Mouse (Mus musculus) brain, embryonic 14.5 days (tissue): ENCODE measurements around the gene Anp32e. TPM values are rescaled to one million over a fixed set of nuclear protein-coding genes. Genes with fewer than 3 reads are reported as not detected.
"Not testable (repeated sequence)": the region's sequence is repeated elsewhere in the genome, so short reads cannot be mapped to it uniquely, and the experiment has no call there.

Experiments
- DNase-seq: peaks from one replicate; pipeline ENCODE4 v3.0.0-alpha.2; 2011; ENCODE audit warnings: low read depth
- CTCF ChIP-seq: fragments of 200-500 bp; IDR thresholded peaks from 2 replicates; pipeline ENCODE4 v1.5.1; 2012; ENCODE audit warnings: inconsistent platforms, mild to moderate bottlenecking, moderate library complexity, borderline replicate concordance; ENCODE audit not compliant: insufficient read depth, insufficient read length; ENCODE audit errors: extremely low read depth
- POLR2A ChIP-seq: fragments of 200-500 bp; IDR thresholded peaks from 2 replicates; pipeline ENCODE4 v1.6.1; 2012; ENCODE audit warnings: mild to moderate bottlenecking, inconsistent platforms, borderline replicate concordance; ENCODE audit not compliant: poor library complexity, insufficient read depth, insufficient read length, severe bottlenecking; ENCODE audit errors: extremely low read depth
- polyA plus RNA-seq: library from polyadenylated mRNA; depleted of rRNA; stranded (reverse); fragments of >200 nt; gene quantifications from 2 replicates; pipeline ENCODE4 v1.2.3, GENCODE M21; 2012

The Anp32e gene
- polyA plus RNA-seq, 1 experiment: 107 TPM

DNA sequence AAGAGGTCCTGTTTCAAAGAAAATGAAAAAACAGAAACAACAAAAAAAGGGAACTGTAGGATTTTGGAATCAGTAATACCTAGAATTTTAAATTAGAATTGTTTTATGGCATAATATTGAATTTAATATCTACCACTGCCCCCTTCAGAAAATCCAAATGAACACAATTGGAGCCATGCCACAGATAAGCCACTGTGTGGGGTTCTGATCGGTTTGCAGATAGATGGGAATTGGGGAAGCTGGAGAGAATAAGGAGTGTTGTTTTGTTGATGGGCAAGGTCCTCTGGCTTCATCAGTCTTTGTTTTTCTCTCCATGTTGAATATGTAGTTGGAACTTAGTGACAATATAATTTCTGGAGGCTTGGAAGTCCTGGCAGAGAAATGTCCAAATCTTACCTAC lies 5.4 kb downstream of the Anp32e start:
- TF ChIP-seq POLR2A: no peak
- no peak for TF ChIP-seq CTCF
- no peak for DNase-seq

DNA sequence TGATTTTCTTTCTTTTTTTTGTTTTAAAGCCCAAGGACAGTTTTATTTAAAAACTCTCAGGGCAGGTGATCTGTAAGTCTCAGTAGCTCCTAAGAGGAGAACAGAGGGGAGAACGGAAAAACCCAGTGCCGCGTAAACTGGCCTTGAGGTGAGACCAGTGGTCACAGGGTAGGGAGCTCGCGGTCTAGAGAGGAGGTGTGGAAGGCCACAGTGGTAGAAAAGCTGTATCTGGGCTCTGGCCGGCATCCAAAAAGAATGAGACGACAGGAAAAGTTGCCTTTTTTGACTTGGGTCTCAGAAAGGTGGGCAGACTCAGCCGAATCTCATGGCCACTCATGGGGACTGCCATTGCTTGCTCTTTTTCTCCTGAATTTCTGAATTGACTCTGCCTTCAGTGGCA lies 9.2 kb downstream of the Anp32e start:
- no peak for DNase-seq
- no peak for TF ChIP-seq POLR2A
- no peak for TF ChIP-seq CTCF

DNA sequence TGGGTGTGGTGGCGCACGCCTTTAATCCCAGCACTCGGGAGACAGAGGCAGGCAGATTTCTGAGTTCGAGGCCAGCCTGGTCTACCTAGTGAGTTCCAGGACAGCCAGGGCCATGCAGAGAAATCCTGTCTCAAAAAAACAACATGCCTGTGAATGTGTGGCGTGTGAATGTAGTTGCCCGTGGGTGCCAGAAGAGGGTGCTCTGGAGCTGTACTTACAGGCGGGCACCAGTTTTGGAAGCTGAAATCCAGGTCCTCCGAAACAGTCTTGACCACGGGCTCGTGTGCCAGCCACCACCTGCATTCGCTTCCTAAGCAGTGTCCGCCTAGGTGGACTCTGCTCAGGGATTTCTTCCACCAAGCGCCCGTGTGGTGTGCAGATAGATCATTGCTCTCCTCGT lies 9.8 kb downstream of the Anp32e start:
- no peak for DNase-seq
- no peak for TF ChIP-seq POLR2A
- peak; percentile 43; the same call in 1 of the 2 replicates for TF ChIP-seq CTCF

DNA sequence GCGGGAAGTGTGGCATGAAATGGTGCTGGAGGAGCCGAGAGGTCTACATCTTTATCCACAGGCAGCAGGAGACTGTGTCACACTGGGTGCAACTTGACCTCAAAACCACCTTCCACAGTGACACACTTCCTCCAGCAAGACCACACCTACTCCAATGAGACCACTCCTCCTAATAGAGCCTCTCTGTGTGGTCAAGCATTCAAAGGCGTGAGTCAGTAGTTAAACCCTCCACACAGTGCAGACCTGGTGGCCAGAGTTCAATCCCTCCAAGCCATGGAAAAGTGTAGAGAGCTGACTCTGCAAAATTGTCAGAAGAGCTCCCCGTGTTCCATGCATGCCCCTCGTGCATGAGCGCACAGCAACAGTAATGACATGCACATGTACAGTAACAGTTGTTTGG lies 13.7 kb downstream of the Anp32e start:
- no peak for DNase-seq
- TF ChIP-seq POLR2A (no peak), CTCF (no peak)

DNA sequence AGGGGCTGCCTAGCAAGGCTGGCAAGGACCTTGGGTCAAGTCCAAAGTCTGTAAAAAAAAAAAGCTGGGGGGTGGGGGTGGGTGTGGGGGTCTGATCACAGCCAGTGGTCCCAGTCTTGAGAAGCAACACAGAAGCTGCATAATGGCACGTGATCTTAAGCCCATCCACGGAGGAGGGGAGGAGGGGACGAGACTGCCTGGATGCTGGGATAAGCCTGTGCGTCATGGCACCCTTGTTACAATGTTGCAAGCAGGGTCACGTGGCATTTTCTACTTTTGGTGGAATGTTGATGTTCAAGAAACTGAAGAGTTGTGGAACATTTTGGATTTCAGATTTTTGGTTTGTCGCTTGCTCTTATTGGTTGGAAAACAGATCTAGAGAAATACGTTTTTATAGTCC lies 14.2 kb downstream of the Anp32e start:
- DNase-seq: no peak
- TF ChIP-seq CTCF (no peak), POLR2A (no peak)

DNA sequence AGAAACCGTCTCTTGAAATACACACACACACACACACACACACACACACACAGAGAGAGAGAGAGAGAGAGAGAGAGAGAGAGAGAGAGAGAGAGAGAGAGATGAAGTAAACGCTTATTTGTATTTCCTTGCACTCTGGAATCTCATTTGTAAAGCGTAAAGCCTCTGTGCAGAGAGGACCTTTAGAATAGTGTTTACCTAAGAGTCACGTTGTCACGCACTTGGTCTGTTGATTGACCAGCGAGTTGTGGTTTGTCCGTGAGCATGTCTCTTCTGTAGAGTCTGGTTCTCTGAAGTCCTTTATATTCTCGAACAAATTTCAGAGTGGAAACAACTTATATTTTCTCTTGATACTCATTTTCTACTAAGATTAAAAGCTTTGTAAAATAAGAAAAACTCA lies 15.7 kb downstream of the Anp32e start:
- TF ChIP-seq CTCF (no peak), POLR2A (no peak)
- no peak for DNase-seq

DNA sequence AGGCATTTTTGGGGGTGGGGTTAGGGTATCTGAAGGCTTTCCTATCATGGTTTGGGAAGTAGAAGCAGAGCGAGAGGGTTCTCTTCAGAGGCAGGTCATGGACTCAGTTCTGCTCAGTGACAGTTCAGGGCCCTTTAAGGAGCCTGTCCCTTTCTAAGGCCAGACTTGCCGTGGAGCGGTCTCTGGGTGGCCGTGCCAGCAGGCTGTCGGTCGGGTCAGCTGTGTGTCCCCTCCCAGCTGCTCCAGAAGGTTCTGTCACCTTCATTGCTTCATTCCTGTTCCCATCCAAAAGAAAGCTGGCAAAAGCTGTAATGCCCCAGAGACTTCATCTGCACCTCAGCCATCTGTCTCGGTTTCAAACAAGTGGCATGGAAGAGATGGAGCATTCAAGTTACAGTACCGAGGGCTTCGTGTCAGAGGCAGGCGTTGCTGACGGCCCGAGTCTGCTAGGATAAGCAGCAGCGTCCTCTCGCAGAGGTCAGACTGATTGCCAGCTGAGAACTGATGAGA lies 16.7 kb downstream of the Anp32e start:
- TF ChIP-seq CTCF (no peak), POLR2A (no peak)
- DNase-seq: peak; percentile 35

DNA sequence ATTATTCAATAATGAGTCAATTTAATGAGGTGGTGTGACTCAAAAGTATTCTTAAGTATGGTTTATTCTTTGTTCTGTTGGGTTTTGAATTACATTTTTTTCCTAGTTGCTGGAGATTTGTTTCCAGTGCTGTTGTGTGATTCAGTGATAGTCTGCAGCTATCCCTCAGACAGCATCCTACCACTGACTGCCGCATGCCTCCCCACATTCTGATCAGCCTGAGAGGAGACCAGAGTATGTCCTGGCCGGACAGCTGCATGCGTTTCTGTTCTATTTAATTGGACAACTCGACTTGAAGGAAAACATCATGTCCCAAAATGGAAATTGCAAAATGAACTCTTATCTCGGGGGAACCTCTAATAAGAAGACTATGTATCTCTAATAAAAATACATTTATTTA lies 19.3 kb downstream of the Anp32e start:
- TF ChIP-seq CTCF: no peak
- TF ChIP-seq POLR2A: no peak
- no peak for DNase-seq

DNA sequence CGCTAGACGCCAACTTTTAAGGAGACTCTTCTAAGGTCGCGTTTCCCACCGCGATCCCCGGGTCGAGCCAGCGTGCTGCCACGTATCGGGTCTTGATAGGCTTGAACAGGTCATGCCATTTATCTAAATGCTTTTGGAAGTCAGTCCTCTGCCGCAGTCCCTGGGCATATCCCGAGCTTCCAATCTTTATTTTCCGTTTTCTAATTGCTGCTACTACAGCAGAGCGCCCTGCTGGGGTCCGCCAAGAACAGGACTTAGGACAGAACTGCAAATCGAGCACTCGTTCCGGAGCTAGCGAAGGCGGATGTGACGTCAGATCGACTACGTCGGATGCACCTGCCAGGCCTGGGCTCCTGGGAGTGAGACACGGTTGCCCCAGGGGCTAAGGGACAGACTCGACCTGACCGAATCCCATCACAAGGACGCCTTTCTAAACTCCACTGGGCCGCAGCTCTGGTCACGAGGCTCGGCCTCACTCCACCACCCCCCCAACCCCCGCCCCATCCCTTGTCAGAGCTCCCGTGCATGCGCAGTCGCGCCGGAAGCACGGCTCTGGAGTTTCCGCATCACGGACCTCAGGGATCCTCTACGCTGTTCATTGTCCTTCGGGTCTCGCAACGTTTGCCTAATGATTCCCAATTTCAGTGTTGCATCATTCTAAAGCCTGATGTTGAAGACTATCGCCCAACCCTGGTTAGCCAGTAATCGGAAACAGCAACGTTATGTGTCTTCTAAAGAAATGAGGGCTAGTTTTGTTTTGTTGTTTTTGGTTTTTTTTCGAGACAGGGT lies 21.9 kb downstream of the Anp32e start:
- DNase-seq: peak; percentile 98
- TF ChIP-seq CTCF (no peak), POLR2A (peak; percentile 79; the same call in 1 of the 2 replicates)

DNA sequence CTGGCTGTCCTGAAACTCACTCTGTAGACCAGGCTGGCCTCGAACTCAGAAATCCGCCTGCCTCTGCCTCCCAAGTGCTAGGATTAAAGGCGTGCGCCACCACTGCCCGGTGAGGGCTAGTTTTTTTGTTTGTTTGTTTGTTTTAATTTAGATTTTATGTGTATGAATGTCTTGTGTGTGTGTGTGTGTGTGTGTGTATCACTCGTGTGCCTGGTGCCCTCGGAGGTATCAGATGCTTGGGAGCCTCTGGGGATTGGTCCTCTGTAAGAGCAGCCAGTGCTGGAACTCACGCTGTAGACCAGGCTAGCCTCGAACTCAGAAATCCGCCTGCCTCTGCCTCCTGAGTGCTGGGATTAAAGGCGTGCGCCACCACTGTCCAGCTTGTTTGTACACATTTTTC lies 22.5 kb downstream of the Anp32e start:
- DNase-seq: not testable (repeated sequence)

DNA sequence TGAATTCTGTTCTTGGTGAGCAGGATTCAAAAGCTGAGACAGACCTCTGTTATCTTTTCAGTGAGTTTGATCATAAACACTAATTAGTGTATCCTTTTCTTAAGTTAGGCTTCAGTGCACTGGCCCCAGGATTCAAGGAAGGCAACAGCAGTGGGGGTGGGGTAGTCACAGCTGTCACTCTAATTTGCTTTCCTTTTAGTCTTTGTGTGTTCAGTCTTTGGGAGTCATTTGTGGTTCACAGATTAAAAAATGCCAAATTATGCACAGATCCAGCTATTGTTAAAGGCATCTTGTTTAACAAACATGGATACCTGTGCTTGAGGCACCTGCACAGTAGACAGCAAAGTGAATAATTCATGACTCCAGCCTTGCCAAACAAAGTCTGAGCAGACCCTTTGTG lies 24.0 kb downstream of the Anp32e start:
- peak; percentile 73 for DNase-seq
- TF ChIP-seq CTCF (no peak), POLR2A (no peak)

DNA sequence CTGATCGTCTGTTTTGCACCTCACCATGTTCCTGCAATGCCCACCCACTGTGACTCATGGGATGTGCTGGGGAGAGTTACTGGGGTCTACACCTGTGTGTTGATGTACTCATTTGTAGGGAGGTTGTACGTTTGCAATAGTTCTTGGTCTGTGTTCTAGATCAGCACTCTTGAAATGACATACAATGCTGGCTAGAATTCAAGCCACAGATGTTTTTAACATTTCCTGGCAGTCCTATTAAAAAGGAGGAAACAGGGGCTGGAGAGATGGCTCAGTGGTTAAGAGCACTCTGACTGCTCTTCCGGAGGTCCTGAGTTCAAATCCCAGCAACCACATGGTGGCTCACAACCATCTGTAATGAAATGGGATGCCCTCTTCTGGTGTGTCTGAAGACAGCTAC lies 24.5 kb downstream of the Anp32e start:
- TF ChIP-seq CTCF (no peak), POLR2A (no peak)
- DNase-seq: no peak

DNA sequence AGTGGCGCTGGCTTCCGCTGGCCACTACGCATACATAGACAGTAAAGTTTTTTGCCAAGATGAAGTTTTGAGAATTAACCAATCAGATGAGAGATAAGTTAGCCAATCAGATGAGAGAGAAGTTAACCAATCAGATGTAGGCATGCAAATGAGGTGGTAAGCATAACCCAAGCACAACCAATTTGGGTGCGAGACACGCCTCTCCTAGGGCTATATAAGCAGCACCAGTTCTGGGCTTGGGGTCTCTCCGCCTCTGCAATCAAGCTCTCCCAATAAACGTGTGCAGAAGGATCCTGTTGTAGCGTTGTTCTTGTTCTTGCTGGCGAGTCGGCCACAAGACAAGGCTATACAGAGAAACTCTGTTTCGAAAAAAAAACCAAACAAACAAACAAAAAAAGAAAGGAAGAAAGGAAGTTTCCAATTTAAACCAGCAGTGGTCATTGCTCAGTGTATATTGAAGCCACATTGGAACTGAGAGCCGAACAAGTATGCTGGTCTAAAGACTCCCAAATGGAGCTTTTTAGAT lies 25.7 kb downstream of the Anp32e start:
- DNase-seq: not testable (repeated sequence)

DNA sequence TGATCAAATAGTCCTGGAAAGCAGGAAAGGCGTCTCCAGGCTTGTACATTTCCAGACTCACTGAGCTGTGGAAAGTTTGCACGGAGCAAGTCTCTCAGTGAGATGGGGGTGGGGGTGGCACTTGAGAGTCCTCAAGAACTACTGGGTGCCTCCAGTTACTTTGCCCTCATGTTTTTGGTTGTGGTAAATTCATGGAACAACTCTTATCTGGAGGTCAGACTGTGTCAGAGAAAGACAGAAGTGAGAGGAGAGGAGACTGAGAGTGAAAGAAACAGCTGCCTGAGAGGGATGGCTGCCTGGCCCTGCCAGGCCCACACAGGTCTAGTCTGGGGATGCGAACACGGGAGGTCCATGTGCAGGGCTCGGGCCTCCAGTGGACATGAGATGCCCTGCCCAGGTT lies 26.3 kb downstream of the Anp32e start:
- TF ChIP-seq POLR2A (no peak), CTCF (no peak)

More for the DNA sequence above, 26.3 kb downstream of the Anp32e start:
- no peak for DNase-seq
